Mouse (Mus musculus) gastrocnemius, adult 18-20 months (tissue): ENCODE data around the gene Grm1. TPM values are rescaled to one million over a fixed set of nuclear protein-coding genes. Genes with fewer than 3 reads are reported as not detected.

Experiments used
- DNase-seq: peaks from one replicate; pipeline ENCODE4 v3.0.0; 2021; ENCODE audit warnings: low spot score
- total RNA-seq, 2 experiments: library from RNA; stranded (reverse); gene quantifications; 2 replicates each; pipeline ENCODE4 v1.2.3; 2021

Grm1 gene
- total RNA-seq, 2 experiments from 2014 or later: 0.16 to 0.47 TPM

DNA sequence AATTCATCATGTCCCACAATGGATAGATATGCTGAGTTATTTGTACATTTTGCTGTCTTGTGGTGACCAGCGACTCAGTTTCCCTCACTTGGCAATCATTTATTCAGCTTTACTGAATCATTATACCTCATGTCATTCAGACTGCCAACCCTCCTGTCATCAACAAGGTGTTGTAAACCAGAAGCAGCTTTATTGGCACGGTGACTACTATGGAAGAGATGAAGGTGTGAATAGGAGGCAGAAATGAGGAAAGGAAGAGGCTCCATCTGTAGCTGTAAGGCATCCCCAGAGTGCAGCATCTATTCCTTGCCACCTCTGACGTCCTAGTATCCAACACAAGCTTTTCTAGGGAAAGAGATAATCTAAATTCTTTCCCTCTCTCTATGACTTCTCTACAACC is 247.3 kb downstream of the Grm1 start:
- DNase-seq: no peak

DNA sequence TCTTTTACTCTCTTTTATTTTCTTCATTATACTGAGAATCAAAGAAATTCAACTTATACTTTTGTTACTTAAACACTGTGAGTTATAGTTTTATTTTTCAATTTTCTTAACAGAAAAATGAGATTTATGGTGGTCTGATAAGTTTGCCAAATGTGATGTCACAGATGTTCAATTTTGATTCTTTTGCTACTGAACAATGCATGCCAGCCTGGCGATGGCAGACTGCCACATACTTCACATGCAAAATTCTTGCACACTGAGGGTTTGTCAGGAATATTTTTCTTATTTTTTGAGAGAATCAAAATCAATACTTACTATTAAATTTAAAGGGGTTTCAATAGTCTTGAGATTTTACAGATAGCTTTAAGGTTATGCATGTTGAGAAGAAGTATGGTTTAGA is 251.0 kb downstream of the Grm1 start:
- no peak for DNase-seq

DNA sequence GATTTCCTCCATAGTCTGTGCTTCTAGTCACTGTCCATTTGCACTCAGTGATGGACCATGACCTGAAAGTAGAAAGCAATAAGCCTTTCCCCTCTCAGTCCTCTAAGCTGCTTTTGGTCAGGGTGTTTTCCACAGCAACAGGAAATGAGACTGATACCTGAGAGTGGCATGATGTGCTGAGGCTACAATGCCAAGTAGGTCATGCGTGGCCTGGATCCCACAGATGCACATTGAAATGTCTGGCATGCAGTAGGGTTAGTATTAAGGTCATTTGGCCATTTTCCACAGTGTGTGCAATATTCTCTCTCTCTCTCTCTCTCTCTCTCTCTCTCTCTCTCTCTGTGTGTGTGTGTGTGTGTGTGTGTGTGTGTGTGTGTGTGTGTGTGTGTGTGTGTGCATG is 254.8 kb downstream of the Grm1 start:
- no peak for DNase-seq

DNA sequence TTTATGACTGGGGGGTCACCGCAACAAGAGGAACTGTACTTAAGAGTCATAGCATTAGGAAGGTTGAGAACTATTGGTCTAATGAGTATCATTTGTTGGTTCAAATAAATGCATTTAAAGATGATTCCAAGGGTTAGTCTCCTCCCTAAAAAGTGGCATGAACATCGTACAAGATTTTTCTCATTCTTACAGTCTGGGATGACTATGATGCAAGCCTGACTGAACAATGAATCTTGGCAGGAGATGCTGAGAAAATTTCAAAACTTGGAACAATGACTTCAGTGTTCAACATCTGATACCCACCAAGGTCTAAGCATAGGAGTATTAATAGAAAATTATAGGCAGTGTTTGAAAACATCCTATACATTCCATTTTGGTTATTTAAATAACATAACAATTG is 264.1 kb downstream of the Grm1 start:
- DNase-seq: no peak

DNA sequence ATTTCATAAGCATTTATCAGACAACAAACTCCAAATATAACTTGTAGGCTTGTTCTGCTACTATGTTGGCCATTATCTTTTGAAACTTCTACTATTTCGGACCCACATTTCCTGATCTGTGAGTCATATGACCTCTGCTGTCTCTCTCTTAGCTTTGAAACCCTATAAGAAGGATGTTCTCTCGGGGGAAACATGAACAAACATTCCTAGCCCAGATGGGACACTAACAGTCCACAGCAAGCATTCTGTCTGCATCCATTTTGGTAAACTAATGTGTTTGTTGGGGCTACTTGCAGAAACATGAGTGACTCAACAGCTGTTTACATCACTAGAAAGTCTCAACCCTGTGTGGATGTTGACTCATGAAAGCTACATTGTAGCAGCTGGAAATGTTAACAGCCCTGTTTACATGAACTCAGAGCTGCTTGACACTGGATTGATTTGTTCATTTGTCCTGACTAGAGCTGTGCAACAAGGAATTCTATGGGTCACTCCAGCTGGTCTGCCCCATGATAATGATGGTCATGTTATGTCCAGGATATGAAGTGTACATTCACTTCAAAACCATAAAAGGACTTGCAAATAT is 267.4 kb downstream of the Grm1 start:
- DNase-seq: no peak

DNA sequence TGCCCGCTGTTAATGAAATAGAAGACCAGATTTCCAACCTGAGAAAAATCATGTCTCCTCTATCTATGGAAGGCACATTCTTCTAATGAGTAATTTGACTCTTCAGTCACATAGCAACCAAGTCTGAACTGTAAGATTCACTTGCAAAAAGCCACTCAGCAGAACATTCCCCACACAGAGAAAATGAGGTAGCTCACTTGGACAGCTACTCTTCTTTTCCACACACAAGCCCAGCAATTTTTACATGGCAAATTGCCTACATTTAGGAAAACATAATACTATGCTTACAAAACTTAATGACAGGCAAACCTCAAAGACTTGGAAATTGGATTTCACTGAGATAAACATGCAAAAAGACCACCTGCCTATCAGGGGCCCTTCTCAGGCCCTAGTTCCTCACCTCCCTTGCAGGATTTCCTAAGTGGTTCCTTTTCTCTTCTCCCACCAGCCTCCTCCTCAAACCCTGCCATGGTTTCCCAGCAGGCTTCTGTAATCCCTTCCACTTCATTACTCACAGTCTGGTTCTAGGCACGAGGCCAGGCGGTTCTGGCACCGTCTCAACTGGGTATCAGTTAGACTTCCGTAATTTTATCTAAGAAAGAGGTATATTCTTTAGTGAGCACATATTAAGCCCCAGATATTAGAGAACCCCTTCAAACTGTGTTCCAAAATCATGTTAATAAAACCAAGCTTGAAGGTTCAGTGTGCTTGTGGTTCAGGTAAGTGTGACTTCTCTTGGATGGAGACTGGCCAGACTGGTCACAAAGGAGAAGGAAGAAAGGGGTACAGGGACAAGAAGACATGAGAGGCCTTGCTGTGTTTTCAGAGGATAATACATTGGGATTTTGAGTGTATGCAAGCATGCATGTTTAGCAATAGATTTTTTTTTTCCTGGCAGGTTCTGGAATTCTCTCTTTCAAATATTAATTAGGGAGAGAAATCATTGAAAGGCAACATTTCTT is 269.1 kb downstream of the Grm1 start:
- DNase-seq: no peak

DNA sequence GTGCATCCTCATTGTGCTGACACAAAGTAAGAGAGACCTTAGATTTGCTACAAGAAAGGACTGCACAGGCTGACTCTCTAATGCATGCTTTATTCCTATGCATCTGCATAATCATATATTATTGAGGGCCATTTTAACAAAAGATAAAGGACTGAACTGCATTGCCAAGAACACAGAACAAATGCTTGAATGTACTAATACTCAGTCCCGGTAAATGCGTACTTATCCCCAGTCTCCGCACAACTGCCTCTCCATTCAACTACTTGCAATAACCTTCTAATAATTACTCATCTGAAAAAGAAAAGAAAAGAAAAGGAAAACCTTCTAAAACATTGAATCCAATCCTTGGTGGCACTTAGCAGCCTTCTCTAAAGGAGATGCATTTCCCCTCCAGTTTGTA is 272.4 kb downstream of the Grm1 start:
- DNase-seq: no peak

DNA sequence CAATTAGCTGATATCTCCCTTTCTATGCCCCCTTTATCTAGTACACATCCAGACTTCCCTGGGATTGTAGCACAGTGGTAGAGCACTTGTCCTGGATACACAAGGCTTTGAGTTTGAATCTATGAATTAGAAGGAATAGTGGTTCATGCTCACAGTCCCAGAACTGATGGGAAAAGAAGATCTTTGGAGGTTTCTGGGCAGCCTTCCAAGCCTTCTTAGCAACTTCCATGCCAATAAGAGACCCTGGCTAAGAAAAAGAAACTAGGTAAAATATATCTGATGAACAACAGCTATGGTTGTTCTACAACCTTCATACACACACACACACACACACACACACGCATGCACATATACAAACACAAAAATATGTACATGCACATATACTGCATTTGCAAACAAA is 286.8 kb downstream of the Grm1 start:
- no peak for DNase-seq

DNA sequence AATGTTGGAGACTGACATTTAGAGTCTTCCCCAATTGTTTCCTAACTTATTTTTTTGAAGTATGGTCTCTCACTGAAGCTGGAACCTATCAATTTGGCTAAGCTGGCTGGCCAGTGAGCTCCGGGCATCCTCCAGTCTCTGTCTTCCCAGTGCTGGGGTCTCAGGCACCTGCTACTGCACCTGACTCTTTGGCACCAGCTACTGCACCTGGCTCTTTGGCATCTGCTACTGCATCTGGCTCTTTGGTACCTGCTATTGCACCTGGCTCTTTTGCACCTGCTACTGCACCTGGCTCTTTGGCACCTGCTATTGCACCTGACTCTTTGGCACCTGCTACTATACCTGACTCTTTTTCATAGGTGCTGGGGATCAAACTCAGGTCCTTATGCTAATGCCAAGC is 291.7 kb downstream of the Grm1 start:
- no peak for DNase-seq

DNA sequence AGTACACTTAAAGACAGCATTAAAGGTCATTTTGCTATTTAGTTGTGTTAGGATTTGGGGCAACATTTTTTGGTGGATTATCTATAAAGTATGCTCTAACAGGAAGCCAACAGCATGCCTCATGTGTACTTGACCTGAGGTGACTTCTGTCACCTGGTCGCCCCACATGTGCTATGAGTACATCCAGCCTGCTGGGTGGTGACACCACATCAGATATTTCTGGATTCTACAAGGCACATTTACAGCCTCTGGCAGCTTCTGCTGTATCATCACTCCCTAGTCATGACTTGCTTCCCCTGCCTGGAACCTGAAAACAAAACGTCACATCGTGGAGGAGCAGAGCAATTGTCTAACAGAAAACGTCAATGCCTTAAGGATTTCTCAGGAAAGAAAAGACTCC is 292.2 kb downstream of the Grm1 start:
- DNase-seq: no peak

DNA sequence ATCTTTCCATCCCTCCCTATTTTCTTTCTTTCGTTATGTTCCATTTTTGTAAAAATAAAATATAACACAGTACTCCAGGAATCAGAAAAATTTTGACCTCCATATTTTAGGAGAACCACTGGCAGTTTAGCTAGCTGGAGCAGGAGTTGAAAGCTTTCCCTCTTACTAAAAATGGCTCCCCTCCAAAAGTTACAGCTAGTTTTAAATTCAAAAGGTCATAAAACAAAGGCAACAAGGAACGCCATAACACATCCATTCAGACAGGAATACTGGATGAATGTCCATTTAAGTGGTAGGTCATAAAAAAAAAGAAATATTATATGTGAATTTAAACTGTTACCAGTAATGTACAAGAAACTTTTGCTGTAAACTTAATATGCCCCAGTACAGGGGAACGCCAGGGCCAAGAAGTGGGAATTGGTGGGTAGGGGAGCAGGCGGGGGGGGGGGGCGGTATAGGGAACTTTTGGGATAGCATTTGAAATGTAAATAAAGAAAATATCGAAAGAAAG is 294.2 kb downstream of the Grm1 start:
- DNase-seq: no peak

DNA sequence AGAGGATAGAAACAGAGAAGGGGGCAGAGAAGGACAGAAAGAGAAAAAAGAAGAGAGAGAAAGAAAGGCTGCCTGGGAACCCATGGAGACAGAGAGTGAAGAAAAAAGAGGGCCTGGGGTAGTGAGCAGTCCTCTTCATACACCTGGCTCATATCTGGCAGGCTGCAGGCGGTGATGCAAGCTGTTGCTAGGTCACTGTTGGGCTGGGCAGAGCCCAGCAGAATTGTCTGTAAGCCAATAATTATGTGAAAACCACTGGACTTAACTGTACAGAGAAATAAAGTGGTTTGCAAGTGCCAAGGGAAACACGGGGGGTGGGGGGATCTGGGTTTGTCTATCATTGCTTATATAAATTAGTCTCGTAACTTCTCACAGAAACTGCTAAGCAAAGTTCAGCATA is 297.0 kb downstream of the Grm1 start:
- DNase-seq: no peak

DNA sequence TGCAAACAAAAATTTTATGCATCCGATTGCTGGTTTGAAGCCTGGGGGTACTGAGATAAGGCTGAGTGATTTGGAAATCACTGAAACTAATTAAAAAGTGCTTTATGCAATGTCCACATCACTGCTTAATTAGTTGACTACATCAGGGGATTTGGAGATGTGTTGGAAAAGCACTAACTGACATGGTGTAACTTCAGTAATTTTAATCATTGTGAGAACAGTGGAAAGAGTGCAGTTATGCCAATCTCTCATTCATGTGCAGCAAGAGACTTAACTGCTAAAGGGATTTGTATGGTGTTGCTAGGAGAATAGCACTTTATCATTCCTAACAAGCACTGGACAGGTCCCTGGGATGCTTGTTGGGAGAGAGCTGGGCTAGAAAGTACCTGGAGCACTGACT is 307.3 kb downstream of the Grm1 start:
- no peak for DNase-seq

DNA sequence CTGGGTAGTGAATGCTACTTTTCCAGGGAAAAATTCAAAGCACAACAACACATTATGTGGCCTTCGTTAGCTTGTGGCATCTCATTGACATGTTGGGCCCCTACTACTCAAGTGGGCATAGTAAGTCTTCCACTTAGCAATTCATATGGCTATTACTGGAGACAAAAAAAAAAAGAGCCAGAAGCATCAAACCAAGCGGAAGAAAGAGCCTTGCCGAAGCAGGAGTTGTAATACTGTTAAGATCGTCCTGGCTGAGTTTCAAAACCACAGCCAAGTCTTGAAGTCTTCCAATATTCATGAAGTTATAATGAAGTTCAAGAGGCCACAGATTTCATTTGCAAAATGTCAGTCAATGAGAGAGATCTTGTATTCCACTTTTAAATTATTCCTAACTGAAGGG is 319.1 kb downstream of the Grm1 start:
- no peak for DNase-seq

DNA sequence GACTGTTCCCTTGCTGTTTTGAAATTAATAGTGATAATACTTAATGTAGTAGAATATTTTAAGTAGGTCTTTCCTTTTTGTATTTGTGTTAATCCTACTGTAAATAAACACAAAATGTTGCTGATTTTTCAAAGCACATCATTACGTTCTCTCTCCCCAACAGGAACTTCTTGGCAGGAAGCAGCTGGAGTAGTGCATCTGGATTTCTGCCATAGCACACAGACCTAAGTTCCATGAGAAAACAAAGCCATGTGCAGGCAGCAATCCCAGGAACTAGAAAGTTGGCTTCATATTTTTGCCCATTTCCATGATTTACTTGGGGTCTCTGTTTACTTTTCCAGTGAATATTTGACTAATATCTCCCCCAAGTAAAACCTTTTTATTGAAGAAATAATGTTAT is 320.9 kb downstream of the Grm1 start:
- DNase-seq: no peak

DNA sequence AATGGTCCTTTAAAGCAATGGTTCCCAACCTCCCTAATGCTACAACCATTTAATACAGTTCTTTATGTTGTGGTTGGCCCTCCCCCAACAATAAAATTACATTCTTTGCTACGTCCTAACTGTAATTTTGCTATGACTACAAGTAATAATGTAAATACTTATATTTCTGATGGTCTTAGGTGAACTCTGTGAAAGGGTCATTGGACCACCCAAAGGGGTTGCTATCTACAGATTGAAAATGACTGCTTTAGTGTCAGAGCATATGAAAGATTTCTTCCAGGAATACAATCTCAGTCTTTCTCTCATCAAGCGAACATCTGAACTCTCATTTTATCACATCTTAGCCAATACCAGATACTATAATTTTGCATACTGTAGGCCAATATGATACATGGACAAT is 321.4 kb downstream of the Grm1 start:
- no peak for DNase-seq

DNA sequence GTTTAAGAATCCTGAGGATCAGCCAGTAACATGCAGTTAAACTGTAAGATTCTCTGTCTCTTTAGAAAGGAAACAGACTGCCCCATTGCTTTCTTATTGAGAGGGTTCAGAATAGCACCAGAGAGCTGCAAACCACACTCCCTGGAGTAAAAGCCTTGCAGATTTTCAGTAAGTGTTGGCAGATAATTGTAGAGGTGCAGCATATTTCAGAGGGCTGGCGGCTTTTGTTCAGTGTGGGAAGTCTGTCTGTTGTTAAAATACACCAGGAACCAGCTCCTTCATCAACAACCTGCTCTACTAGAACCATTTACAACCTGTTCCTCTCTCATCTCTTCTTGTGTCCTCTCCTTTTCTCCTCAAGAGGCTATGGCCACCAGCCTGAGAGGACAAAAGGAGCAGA is 331.1 kb downstream of the Grm1 start:
- no peak for DNase-seq

DNA sequence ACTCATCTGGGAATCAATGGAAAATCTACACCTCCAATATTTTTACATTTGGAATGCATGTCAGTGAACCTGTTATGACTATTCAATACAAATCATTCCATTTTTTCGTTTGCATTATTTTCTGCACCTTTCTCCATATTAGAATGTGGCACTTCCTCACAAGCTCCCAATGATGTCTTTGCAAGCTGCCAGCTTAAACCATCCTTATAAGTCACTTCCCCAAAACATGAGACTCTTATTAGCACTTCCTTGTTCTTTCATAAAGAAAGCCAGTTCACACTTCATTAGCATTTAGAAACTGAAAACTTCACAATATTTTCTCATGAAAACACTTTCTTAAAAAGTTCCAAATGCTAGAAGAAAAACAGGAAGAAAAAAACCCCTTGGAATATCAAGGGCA is 338.1 kb downstream of the Grm1 start:
- no peak for DNase-seq

DNA sequence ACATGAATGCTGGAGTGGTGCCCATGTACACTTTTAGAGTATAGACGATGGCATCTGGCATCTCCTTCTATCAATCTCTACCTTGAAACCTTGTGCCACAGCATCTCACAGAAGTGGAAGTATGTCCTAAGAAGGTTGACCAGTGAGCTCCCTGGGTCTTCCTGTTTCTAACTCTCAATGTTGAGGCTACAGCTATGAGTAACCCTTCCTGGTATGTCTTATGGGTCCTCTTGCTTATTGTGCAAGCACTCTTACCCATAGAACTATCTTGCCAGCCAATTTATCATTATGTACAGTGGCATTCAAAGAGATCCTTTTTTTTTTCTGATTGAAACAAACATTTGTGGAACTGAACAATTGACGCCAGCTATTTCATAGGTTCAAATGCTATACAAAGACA is 340.0 kb downstream of the Grm1 start:
- no peak for DNase-seq

DNA sequence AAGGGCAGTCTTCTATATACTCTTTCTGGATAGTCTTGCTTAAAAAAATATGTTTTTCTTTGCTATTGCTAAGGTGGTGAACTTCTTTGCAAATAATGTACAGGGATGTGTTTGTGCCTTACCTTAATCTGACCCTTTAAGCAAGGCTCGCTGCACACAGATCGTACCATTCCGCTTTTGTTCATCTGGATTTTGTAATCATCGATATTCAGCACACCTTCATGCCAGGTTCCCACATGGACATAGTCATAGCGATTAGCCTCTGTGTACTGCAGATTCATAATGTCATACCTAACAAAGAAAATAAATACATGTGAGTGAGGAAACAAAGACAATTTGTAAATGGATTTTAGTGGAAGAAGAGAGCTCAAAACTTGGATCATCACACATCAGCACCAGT is 340.8 kb downstream of the Grm1 start:
- no peak for DNase-seq

DNA sequence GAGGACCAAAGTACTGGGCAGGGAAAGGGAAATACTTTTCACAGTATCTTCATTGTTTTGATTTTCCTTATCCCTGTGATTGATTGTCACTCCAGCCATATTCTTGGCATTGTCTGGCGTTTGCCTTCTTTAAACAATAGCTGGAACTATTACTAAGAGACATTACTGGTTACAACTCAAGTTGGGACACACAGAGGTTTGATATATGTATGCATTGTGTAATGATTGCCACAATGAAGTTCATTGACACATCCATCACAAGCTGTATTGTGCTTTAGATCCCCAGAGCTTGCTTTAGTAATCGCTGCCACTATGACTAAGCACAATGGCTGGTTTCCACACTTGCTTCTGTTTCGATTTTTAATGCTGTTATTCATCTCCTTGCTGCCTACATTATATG is 341.4 kb downstream of the Grm1 start:
- DNase-seq: no peak

DNA sequence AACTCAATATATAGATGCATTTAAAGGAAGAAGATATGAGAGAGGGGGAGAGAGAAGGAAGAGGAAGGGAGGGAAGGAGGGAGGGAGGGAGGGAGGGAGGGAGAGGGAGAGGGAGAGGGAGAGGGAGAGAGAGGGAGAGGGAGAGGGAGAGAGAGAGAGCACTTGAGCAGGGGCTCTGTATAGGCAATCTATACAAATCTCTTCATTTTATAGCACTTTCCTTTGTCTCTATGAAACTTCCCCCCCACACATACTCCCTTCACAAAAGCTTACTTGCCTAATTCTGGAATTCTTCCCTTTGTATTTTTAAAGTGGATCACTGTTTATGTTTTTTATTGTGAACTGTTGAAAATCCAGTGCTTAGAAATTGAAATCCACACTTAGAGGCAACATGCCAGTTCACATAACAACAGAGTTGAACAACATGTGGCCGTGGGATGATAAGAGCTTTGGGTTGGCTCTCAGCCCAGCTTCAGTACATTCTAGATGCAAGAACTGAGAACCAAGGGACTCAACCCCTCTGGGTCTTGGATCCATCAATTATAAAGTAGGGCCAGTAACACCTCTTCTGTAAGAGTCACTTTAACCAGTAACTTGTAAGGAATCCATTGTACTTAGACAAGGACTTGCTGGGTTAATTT is 345.0 kb downstream of the Grm1 start:
- DNase-seq: no peak

DNA sequence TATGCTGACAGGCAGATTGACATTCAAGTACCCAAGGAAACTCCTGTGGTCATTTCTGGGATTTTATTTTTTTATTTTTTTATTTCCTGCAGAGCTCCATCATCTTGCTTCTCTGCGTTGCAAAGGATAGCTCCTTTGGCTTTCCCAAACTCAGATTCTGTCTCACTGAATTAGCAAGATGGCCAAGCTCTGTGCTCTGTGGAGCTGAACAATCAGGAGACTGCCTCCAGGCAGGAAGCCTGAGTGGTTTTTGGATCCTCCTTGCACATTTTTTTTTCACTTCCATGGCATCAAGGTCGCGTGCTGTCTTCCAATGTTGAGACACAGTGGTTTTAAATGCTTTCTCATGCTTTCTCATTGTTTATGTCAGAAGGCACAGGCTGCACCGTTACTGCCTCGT is 347.6 kb downstream of the Grm1 start:
- DNase-seq: no peak
